Comparison of ENCODE assay signal across 26 mouse cellular contexts in the genomic region with DNA sequence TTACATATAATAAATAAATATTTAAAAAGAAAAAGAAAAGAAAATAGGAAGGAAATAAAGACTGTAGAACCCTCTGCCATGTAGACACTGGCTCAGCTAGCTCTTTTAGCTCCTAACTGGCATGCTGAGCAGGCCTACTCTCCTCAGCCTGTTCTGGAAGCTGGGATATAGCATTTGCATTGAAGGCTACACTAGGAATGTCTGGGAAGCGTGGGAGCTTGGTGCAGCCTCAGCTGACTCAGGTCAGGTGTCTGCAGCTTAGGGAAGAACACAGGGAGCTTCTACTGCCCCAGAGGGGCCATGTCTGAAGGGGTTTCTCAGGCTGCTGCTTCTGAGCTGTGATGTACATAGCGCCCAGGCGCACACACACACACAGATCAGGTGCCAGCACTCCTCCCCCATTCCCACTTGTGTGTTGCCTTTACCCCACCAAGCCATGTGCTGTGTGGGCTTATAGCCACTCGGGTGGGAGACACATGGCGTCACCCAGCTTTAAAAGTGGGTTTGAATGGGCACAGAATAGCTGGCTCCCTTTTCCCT. TPM values are rescaled to one million over a fixed set of nuclear protein-coding genes. Genes with fewer than 3 reads are reported as not detected.
A peak's percentile ranks its signal among the peaks of the same experiment; 100 is the strongest.
DNase-seq lines count a peak whose midpoint lies in the region; ATAC-seq and TF ChIP-seq lines count a peak whose summit lies in the region.
"Had no signal": no experiment of that assay in that cellular context is flagged by ENCODE, and none has a peak within 500 bp of the region (broad histone marks: within the 10 kb centered on the region; RNA-seq: fewer than 3 reads in every experiment).

No protein-coding gene starts in this region.

- H3K36me3 ChIP-seq in forebrain, embryonic 14.5 days (ENCODE audit: control insufficient read depth, insufficient read depth, low read length), result no peaks in the 10 kb centered on the region
- H3K36me3 ChIP-seq in forebrain, embryonic 11.5 days (ENCODE audit: control insufficient read depth, insufficient read depth, low read length), result no peaks in the 10 kb centered on the region
- no peaks in the 10 kb centered on the region for H3K36me3 ChIP-seq in hindbrain, postnatal 0 days (ENCODE audit: insufficient read depth, low read length)
- peaks cover 28% of the 10 kb centered on the region for H3K36me3 ChIP-seq in hindbrain, embryonic 10.5 days
- peaks cover 68% of the 10 kb centered on the region for H3K36me3 ChIP-seq in megakaryocyte, embryonic 14.5 days (replicated peaks; ENCODE audit: low read length)
- H3K36me3 ChIP-seq: lung, embryonic 15.5 days; stomach, embryonic 15.5 days had no signal

- no peaks in the 10 kb centered on the region for H3K27me3 ChIP-seq in forebrain, embryonic 14.5 days (replicated peaks; ENCODE audit: control insufficient read depth, insufficient read depth, low read length)
- no peaks in the 10 kb centered on the region for H3K27me3 ChIP-seq in forebrain, embryonic 11.5 days (ENCODE audit: control insufficient read depth, insufficient read depth, low read length)
- no peaks in the 10 kb centered on the region for H3K27me3 ChIP-seq in hindbrain, postnatal 0 days (ENCODE audit: insufficient read depth, low read length)
- no peaks in the 10 kb centered on the region for H3K27me3 ChIP-seq in hindbrain, embryonic 10.5 days (ENCODE audit: insufficient read depth, poor library complexity, severe bottlenecking)
- peaks cover 6% of the 10 kb centered on the region for H3K27me3 ChIP-seq in megakaryocyte, embryonic 14.5 days (replicated peaks)
- H3K27me3 ChIP-seq: heart, embryonic 12.5 days; limb, embryonic 12.5 days; lung, embryonic 15.5 days; midbrain, embryonic 12.5 days; neural tube, embryonic 12.5 days; stomach, embryonic 15.5 days had no signal

- no peak overlapping the region for H3K4me2 ChIP-seq in forebrain, embryonic 14.5 days (ENCODE audit: low read length)
- H3K4me2 ChIP-seq in forebrain, embryonic 11.5 days (ENCODE audit: low read depth, low read length, severe bottlenecking), result no peak overlapping the region
- no peak overlapping the region for H3K4me2 ChIP-seq in hindbrain, postnatal 0 days (ENCODE audit: low read depth, low read length)
- H3K4me2 ChIP-seq: heart, embryonic 12.5 days; limb, embryonic 12.5 days; lung, embryonic 15.5 days; midbrain, embryonic 12.5 days; neural tube, embryonic 12.5 days; stomach, embryonic 15.5 days had no signal

- TF ChIP-seq CTCF in hindbrain, postnatal 0 days (IDR thresholded peaks at IDR 0.05; ENCODE audit: low read depth), result no peak

- DNase-seq in forebrain, embryonic 14.5 days (ENCODE audit: low spot score), result no peak
- DNase-seq in forebrain, embryonic 11.5 days (ENCODE audit: low spot score), result no peak
- DNase-seq in hindbrain, postnatal 0 days (ENCODE audit: low spot score), result no peak
- no peak for DNase-seq in hindbrain, embryonic 10.5 days (ENCODE audit: low spot score)
- peak; percentile 43 for DNase-seq in telencephalon, adult 2 months (ENCODE audit: low read depth, low spot score)
- DNase-seq: adrenal gland, postnatal 14 days; cerebellum, adult 18-20 months; cerebellum, postnatal 14 days; gastrocnemius, adult 2 months; gastrocnemius, postnatal 36 days; heart, adult 2 months; heart, postnatal 10 days; kidney, adult 9 months; kidney, postnatal 14 days; thymus, postnatal 36 days had no signal

- WGBS in forebrain, embryonic 14.5 days, result 92% methylated on average over 5 of the region's 5 CpGs
- WGBS in forebrain, embryonic 11.5 days, result 88% methylated on average over 5 of the region's 5 CpGs
- WGBS in hindbrain, postnatal 0 days, result 96% methylated on average over 5 of the region's 5 CpGs
- 95% methylated on average over 5 of the region's 5 CpGs for WGBS in hindbrain, embryonic 10.5 days

- H3K4me3 ChIP-seq in forebrain, embryonic 14.5 days (ENCODE audit: low read depth, low read length), result no peak overlapping the region
- H3K4me3 ChIP-seq in forebrain, embryonic 11.5 days (ENCODE audit: low read depth, low read length), result no peak overlapping the region
- H3K4me3 ChIP-seq in hindbrain, postnatal 0 days (ENCODE audit: low read length), result no peak overlapping the region
- H3K4me3 ChIP-seq in hindbrain, embryonic 10.5 days, result no peak overlapping the region
- H3K4me3 ChIP-seq in megakaryocyte, embryonic 14.5 days (replicated peaks), result peak overlapping the region; percentile 33
- H3K4me3 ChIP-seq: gastrocnemius, adult 2 months; heart, adult 2 months; heart, embryonic 12.5 days; limb, embryonic 12.5 days; lung, embryonic 15.5 days; midbrain, embryonic 12.5 days; myocyte; neural tube, embryonic 12.5 days; stomach, embryonic 15.5 days had no signal

- no peak overlapping the region for H3K27ac ChIP-seq in forebrain, embryonic 14.5 days (ENCODE audit: low read depth, low read length)
- H3K27ac ChIP-seq in forebrain, embryonic 11.5 days (ENCODE audit: low read depth, low read length), result no peak overlapping the region
- no peak overlapping the region for H3K27ac ChIP-seq in hindbrain, postnatal 0 days
- no peak overlapping the region for H3K27ac ChIP-seq in hindbrain, embryonic 10.5 days
- H3K27ac ChIP-seq: gastrocnemius, adult 2 months; heart, adult 2 months; limb, embryonic 12.5 days; lung, embryonic 15.5 days; midbrain, embryonic 12.5 days; neural tube, embryonic 12.5 days; stomach, embryonic 15.5 days had no signal

- peaks cover 3% of the 10 kb centered on the region; the same call in 1 of the 2 replicates for H3K4me1 ChIP-seq in forebrain, embryonic 14.5 days (ENCODE audit: control insufficient read depth, insufficient read depth, low read length)
- no peaks in the 10 kb centered on the region for H3K4me1 ChIP-seq in forebrain, embryonic 11.5 days (replicated peaks; ENCODE audit: control insufficient read depth, insufficient read depth, low read length)
- H3K4me1 ChIP-seq in hindbrain, postnatal 0 days (ENCODE audit: insufficient read depth, low read length), result no peaks in the 10 kb centered on the region
- H3K4me1 ChIP-seq in hindbrain, embryonic 10.5 days (replicated peaks), result 0 out of 2 replicates have a peak, but pooled peaks cover 12% of the 10 kb centered on the region
- peaks cover 48% of the 10 kb centered on the region for H3K4me1 ChIP-seq in megakaryocyte, embryonic 14.5 days
- H3K4me1 ChIP-seq: heart, embryonic 12.5 days; limb, embryonic 12.5 days; lung, embryonic 15.5 days; neural tube, embryonic 12.5 days; stomach, embryonic 15.5 days had no signal

- H3K9ac ChIP-seq in forebrain, embryonic 14.5 days (ENCODE audit: low read length), result no peak overlapping the region
- H3K9ac ChIP-seq in forebrain, embryonic 11.5 days (ENCODE audit: low read length), result no peak overlapping the region
- no peak overlapping the region for H3K9ac ChIP-seq in hindbrain, postnatal 0 days (replicated peaks; ENCODE audit: low read length)
- H3K9ac ChIP-seq: heart, embryonic 12.5 days; limb, embryonic 12.5 days; lung, embryonic 15.5 days; midbrain, embryonic 12.5 days; neural tube, embryonic 12.5 days; stomach, embryonic 15.5 days had no signal

- no peaks in the 10 kb centered on the region for H3K9me3 ChIP-seq in forebrain, embryonic 14.5 days (replicated peaks; ENCODE audit: control insufficient read depth, low read length)
- no peaks in the 10 kb centered on the region for H3K9me3 ChIP-seq in forebrain, embryonic 11.5 days (ENCODE audit: control insufficient read depth, low read length)
- H3K9me3 ChIP-seq in hindbrain, postnatal 0 days (ENCODE audit: low read length), result no peaks in the 10 kb centered on the region
- H3K9me3 ChIP-seq in hindbrain, embryonic 10.5 days, result no peaks in the 10 kb centered on the region
- no peaks in the 10 kb centered on the region for H3K9me3 ChIP-seq in megakaryocyte, embryonic 14.5 days
- H3K9me3 ChIP-seq: heart, embryonic 12.5 days; limb, embryonic 12.5 days; lung, embryonic 15.5 days; midbrain, embryonic 12.5 days; neural tube, embryonic 12.5 days; stomach, embryonic 15.5 days had no signal

- peak; percentile 49; the same call in 1 of the 2 replicates for ATAC-seq in forebrain, embryonic 14.5 days
- no peak for ATAC-seq in forebrain, embryonic 11.5 days (replicated peaks; ENCODE audit: low FRiP score)
- 0 out of 2 replicates have a peak, but pooled peaks have one; percentile 41 for ATAC-seq in hindbrain, postnatal 0 days
- ATAC-seq in megakaryocyte, adult 5-6 weeks (ENCODE audit: poor library complexity, severe bottlenecking), result no peak
- ATAC-seq: CD4-positive, CD25-positive, alpha-beta regulatory T cell, adult 4 months; intestine, postnatal 0 days had no signal

RNA-seq across cellular contexts. Expression of gene Leo1, which starts 39.3 kb away (rescaled TPM):
- 34.1 and 39.7 TPM in 2 replicates for polyA plus RNA-seq in forebrain, embryonic 14.5 days (2014; fragmentation: Nextera tagmentation; extraction: Ambion mirVana)
- polyA plus RNA-seq in forebrain, embryonic 11.5 days (2014; fragmentation: Nextera tagmentation; extraction: Ambion mirVana), result 52.6 and 52.8 TPM in 2 replicates
- 19.4 and 22.2 TPM in 2 replicates for total RNA-seq in hindbrain, postnatal 0 days (2014; rRNA removed)
- polyA plus RNA-seq in hindbrain, postnatal 0 days (2015; fragmentation: Nextera tagmentation; extraction: Ambion mirVana), result 40.8 and 41.2 TPM in 2 replicates
- 38.4 and 51.6 TPM in 2 replicates for polyA plus RNA-seq in hindbrain, embryonic 10.5 days (2016; fragmentation: Nextera tagmentation; extraction: Ambion mirVana)
- 3.6 and 17.0 TPM in 2 replicates for polyA plus RNA-seq in megakaryocyte, embryonic 14.5 days (2012; ENCODE audit: insufficient read depth, low replicate concordance)
- total RNA-seq in megakaryocyte, adult 5-6 weeks (2015), result 12.5 and 16.3 TPM in 2 replicates
- total RNA-seq in megakaryocyte, adult 5-6 weeks (2017), result 32.5 and 35.6 TPM in 2 replicates

Comparison
In these comparisons a context has a peak if more than half of its experiments do, and no peak if none do; other contexts are left out.
1. ATAC-seq: peak in forebrain, embryonic 14.5 days (single experiment) and hindbrain, postnatal 0 days (single experiment); none in forebrain, embryonic 11.5 days (single experiment) and megakaryocyte, adult 5-6 weeks (single experiment).